Mouse (Mus musculus) R1 (cell line): ENCODE measurements around the gene Eapp.
"Not testable (repeated sequence)": the region's sequence is repeated elsewhere in the genome, so short reads cannot be mapped to it uniquely, and the experiment has no call there.

ENCODE experiments used
- DNase-seq: peaks from one replicate; pipeline ENCODE4 v3.0.0-alpha.2; 2018; ENCODE audit warnings: low read depth, low spot score

The Eapp gene

DNA sequence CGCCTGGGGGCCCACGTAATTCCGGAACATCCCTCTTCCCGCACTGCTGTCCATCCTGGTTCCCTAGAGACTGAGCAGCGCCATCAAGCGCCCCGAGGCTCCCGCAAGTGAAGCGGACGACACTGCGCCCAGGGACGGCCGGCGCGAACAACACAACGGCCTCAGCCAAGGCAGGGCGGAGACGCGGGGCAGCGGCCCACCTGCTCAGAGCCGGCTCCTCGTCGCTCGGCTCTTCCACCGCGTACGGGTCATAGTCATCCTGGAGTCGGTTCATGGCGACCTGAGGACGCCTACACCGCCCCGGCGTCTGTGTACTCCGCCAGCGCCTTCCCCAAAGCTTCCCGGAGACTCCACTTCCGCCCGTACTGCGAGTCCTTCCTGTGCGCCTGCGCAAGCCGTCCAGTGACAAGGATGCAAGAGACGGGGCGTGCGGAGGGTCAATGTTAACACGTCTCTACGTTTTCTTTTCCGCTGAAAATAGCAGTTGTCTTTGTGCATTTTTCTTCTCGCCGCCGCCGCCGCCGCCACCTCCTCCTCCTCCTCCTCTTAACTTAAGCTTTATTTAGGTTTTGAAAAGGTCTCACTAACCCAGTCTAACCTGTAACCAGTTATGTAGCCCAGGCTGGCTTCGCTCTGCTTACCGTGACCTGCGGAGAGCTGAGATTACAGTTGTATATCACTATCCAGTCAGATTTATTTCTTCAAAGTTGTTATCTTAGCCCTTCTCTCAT lies at the start of gene Eapp:
Eapp (minus strand) TSS at position 387 of the 731 bp plus-strand sequence.
- peak; percentile 99 for DNase-seq

GRCm38 (mm10) chr12:54738661-54739243 lies 43.1 kb upstream of the Eapp start:
- DNase-seq = not testable (repeated sequence)

GRCm38 (mm10) chr12:54737891-54738660 lies 42.4 kb upstream of the Eapp start:
- not testable (repeated sequence) for DNase-seq

DNA sequence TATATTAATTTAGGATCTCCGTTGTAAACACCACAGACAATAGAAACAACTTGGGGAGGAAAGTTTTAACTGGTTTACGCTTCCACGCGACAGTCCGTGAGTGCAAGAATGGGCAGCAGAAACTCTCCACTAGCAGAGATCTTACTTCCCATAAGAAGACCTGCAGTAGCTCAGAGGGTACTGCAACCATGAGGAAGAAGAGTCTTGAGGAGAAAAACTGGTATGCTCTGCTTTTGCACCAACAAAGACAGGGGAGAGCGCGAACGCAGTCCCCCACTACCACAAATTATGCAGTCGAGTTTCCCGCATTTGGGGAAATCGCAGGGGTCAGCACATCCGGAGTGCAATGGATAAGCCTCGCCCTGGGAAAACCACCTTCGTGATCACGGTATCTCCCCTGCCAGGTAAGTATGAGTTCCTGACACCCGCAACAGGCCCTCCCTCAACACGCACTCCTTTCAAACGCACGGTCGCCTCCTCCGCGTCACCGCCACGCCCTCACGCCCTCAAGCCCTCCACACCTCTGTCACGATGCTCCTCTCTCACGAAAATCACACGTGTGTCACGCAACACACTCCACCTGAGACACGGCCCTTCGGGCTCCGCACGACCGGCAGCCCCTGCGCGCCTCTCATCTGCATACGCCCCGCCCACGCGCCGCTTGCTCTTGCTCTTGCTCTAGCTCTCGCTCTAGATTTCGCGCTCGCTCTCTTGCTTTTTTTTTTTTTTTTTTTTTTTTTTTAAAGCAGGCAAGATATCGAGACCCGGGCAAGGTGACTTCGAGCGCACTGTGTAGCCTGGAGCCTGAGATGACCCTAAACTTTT lies 38.8 kb upstream of the Eapp start:
- not testable (repeated sequence) for DNase-seq

GRCm38 (mm10) chr12:54729140-54730059 lies 33.7 kb upstream of the Eapp start:
- not testable (repeated sequence) for DNase-seq

DNA sequence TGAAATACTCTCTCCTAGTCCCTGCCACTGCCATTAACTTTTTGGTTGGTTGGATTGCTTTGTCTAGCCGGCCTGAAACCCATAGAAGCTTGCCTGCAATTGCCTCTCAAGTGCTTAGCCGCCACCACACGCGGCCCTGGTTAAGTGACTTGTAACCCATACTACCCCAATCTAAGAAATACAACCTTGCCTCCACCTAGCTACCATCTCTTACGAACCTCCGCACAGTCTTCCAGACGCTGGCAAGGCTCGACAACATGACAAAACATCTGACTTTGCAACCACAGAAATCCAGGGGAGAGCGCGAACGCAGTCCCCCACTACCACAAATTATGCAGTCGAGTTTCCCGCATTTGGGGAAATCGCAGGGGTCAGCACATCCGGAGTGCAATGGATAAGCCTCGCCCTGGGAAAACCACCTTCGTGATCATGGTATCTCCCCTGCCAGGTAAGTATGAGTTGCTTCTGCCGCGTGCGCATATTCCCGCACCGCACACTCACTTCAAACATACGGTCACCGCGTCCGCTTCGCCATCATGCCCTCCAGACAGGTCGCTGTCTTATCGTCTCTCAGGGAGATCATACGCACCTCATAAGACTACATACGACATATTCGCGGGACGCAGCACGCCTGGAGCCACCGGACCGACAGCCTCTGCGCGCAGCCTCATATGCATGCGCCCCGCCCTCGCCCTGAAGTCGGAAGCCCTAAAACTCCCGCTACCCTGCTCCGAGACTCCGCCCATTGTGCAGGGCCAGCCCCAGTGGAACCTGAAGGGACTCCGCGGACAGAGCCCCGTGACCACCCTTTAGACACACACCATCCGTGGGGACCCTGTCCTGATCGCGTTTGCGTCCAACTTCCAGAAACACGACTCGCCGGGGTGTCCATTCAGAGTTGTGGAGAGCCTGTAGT lies 23.4 kb upstream of the Eapp start:
- not testable (repeated sequence) for DNase-seq

GRCm38 (mm10) chr12:54717516-54717915 lies 21.8 kb upstream of the Eapp start:
- not testable (repeated sequence) for DNase-seq

- DNase-seq = not testable (repeated sequence)
Observed at GRCm38 (mm10) chr12:54713822-54714626, 18.3 kb upstream of the Eapp start.

DNA sequence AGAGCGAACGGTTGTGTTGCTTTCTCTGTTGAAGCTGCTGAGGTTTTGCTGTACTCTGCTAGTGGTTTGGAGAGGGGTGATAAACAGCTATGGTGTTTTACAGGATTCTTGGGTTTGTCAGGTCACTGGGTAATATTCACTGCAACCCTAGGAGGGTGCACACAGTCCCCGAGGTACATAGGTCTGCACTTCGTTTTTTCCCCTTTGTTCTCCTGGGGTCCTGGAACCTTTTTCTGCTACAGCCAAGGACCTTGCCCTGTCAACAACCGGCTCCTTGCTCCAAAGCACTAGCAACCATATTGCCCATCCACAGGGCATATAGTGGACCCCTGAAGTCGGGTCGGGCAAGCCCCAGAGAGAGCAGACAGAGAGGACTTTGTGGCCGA lies 14.8 kb upstream of the Eapp start:
- not testable (repeated sequence) for DNase-seq

GRCm38 (mm10) chr12:54709691-54710493 lies 14.2 kb upstream of the Eapp start:
- DNase-seq = not testable (repeated sequence)

- no peak for DNase-seq
Observed at GRCm38 (mm10) chr12:54699394-54699793, 3.7 kb upstream of the Eapp start.

GRCm38 (mm10) chr12:54697791-54698250 lies 2.1 kb upstream of the Eapp start:
- DNase-seq = no peak

- DNase-seq = peak; percentile 85
Observed at GRCm38 (mm10) chr12:54697003-54697597, 1.4 kb upstream of the Eapp start.

DNA sequence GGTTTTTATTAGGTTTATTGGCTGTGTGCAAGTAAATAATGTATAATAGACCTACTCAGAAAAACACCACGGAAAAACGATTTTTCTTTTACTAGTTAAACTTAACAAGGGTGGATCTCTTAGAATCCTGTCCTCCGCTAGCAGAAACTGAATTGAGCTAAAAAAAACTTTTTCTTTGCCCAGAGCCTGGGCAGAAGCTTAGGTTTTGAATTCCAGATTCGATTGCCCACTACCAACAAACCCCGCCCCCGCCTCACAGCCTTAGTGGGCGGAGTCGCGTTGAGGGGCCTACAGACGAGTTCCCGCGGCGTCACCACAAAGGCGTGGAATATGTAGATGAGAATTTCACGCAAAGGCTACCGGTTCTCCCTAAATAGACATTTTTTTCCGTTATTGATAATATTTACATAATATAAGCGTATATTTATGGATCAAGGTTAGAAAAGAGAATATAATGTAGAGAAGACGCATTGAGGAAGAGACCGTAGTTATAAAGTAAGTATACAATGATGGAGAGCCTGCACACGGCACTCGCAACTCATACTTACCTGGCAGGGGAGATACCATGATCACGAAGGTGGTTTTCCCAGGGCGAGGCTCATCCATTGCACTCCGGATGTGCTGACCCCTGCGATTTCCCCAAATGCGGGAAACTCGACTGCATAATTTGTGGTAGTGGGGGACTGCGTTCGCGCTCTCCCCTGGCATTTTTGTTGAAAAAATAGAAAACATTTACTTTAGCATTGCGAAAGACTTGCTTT lies 725 bp upstream of the Eapp start:
- peak; percentile 96 for DNase-seq

DNA sequence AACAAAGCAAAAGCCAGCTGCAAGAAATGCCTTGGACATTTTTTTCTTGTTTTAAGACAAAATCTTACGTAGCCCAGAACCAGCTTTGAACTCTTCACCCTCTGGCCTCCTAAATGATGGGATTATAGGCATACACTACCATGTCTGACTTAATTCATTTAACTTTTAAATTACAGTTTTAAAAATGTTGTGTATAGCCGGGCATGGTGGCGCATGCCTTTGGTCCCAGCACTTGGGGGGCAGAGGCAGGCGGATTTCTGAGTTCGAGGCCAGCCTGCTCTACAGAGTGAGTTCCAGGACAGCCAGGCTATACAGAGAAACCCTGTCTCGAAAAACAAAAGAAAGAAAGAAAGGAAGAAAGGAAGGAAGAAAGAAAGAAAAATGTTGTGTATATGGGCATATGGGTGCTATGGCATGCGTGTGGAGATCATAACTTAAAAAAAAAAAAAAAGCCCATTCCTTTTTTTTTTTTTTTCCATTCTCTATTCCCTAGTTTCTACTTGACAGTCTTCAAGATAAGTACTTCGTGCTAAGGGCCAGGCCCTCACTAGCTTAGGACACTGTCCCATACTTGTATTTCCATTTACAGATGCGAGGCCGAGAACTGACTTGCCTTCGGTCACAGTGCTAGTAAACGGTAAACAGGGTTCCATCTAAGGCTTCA lies 718 bp downstream of the Eapp start:
- no peak for DNase-seq

- DNase-seq = no peak
Observed at GRCm38 (mm10) chr12:54689082-54689481, 6.6 kb downstream of the Eapp start.
